Mouse (Mus musculus) liver, embryonic 14.5 days (tissue): ENCODE results near the gene Mapk10.

ENCODE experiments used
- CTCF ChIP-seq: IDR thresholded peaks from 2 replicates; pipeline ENCODE4 v1.5.1; 2016; ENCODE audit warnings: antibody characterized with exemption, low read depth, control low read depth
- EP300 ChIP-seq: IDR thresholded peaks from 2 replicates; pipeline ENCODE4 v1.6.1; 2016; ENCODE audit warnings: antibody characterized with exemption, low read depth

DNA sequence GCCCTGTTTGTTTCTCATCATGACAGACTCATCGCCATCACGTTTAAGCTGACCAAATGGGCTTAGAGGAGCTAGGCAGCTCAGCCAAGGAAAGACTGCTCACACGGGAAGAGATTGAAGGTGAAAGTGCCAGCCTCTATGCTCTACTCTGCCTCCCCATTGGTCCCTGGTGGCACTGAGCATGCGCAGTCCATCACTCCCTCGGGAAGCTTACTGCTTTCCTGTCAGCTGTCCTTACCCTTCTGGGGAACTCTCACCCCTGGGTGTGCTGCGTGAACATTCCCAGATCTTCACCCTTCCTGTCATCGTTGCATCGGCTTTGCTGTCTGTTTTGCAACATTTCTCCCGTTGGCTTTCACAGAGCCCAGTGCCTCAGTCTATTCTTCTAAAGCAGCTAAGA lies 77.5 kb downstream of the Mapk10 start:
- TF ChIP-seq CTCF (no peak), EP300 (no peak)
